Mouse (Mus musculus): ENCODE results near the gene Emg1.

- TF ChIP-seq ZNF384 (IDR thresholded peaks at IDR 0.05; ENCODE audit: low read depth, low read length), result no peak
- no peak for TF ChIP-seq CHD2 (IDR thresholded peaks at IDR 0.05; ENCODE audit: low read depth, low read length)
- no peak for TF ChIP-seq MAFK (IDR thresholded peaks at IDR 0.05; ENCODE audit: insufficient read depth, low read depth, low read length)
Observed at GRCm38 (mm10) chr6:124694166-124694955, 17.6 kb downstream of the Emg1 start.

Measured in ES-E14 (cell line).